Mouse (Mus musculus) MEL-GATA-1-ER (cell line): ENCODE data around the gene Acox1.

Experiments
- DNase-seq: peaks from one replicate; pipeline ENCODE4 v3.0.0-alpha.2; 2012; ENCODE audit warnings: low read depth; ENCODE audit errors: extremely low read depth

The Acox1 gene

GRCm38 (mm10) chr11:116169214-116169613, 29.6 kb downstream of the Acox1 start:
- DNase-seq, result no peak

GRCm38 (mm10) chr11:116167884-116168439, 30.9 kb downstream of the Acox1 start, which contains the start of gene Fbf1:
TSS of gene Fbf1 (minus strand) at chr11:116168166.
- peak; percentile 94 for DNase-seq

GRCm38 (mm10) chr11:116167232-116167631, 31.6 kb downstream of the Acox1 start:
- peak; percentile 13 for DNase-seq

- no peak for DNase-seq
Observed at GRCm38 (mm10) chr11:116163002-116163401, 35.8 kb downstream of the Acox1 start.

DNA sequence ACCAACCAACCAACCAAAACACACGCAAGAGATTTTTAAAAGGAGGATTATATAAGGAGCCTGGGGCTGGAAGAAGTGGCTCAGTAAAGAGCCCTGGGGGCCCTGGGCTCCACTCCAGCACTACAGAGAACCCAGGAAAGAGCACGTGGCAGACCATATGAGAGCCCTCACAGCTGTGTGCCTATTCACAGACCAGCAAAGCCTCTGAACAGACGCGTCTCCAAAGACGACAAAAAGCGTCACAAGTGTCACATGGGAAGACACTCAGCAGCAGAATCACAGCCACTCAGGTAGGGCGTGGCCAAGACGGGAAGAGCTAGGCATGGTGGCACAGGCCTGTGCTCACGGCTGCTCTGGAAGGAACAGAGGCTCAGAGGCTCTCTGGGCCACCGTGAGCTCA, 36.7 kb downstream of the Acox1 start:
- no peak for DNase-seq

DNA sequence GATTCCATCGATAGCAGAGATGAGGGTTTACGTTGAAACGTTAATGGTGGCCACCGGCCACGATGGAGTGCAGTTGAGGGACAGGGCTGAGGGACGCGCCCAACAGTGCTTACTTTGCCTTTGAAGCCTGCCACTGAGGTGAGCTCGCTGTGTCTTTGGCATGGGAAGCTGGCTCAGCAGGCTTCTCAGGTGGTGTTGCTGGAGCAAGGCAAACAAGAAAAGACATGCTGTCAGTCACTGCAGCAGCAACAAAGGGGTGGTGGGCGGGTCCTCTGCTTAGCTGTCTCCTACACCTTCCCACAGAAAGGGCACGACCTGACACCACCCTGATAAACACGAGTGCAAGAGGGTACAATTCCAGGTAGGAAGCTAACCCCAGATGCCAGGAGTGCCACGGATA, 37.5 kb downstream of the Acox1 start:
- no peak for DNase-seq

- no peak for DNase-seq
Observed at GRCm38 (mm10) chr11:116150960-116151359, 47.9 kb downstream of the Acox1 start.

DNA sequence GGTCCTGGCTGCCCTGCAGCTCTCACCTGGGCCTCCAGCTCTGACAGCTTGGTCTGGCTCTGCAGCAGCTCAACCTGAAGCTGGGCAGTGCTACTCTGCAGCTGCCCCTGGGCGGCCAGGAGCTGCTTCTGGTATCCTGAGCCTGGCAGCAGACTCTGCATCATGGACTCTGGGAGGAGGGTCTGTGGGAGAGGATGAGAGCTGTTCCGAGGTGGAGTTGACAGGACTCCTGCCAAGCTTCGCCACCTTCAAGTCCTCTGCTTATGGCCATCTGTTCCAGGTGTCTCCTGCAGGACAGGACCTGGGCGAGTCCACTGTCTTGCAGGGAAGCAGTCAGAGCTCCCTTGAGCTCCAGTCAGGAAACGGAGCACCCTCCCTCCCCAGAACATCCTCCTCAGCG, 49.5 kb downstream of the Acox1 start:
- no peak for DNase-seq

DNA sequence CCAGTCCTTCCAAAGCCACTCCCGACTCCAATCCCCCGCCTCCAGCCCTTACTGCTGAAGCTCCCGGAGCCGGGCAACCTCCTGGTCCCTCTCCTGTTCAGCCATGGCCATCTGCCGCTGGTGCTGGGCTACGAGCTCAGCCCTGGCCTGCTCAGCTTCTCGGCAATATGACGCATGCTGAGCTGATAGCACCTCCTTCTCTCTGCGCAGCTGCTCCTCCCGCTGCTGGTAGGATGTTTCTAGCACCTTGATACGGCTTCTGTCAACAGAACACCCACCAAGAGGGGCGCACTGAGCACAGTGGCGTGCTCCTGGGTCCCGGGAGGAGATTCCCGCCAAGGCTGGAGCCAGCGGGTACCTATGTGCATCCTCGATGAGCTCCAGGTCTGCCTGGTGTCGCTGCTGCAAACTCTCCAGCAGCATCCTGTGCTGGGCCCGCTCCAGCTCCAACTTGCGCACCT, 50.1 kb downstream of the Acox1 start:
- DNase-seq, result no peak

GRCm38 (mm10) chr11:116146294-116146985, 52.4 kb downstream of the Acox1 start:
- DNase-seq, result no peak

DNA sequence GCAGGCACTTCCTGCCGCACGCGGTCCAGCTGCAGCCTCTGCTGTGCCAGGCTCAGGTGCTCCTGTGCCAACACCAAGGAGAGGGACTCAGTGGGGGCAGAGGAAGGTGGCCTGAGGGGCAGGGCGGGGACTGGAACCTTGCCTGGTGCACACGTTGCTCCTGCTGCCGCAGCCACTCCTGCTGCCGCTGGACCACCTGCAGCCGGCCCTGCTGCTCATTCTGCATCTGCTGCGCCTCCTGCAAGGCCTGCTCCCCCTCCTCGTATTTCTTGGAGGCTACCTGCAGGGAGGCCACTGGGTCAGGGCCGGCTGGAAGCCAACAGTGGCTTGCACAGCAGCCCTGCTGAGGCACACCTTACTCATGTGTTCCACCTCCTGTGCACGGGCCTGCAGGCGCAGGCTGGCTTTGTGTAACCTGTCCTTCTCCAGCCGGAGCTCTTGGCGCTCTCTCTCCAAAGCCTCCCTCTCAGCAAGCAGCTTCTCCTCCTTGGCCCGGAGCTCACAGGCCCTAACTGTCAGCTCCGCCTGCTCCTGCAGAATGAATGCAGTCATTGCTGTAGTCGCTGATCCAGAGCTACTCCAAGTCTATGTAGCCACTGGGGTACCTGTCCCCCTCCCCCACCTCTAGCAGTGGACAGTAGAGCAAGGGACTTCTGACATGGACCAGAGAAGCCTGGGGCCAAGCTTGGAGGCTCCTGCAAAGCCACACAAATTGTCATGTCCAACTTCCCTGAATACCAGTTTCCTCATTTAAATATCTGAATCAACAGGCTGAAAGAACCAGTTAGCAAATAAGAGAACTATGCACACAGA, 53.2 kb downstream of the Acox1 start:
- DNase-seq, result no peak

GRCm38 (mm10) chr11:116143468-116143867, 55.4 kb downstream of the Acox1 start:
- DNase-seq, result no peak

DNA sequence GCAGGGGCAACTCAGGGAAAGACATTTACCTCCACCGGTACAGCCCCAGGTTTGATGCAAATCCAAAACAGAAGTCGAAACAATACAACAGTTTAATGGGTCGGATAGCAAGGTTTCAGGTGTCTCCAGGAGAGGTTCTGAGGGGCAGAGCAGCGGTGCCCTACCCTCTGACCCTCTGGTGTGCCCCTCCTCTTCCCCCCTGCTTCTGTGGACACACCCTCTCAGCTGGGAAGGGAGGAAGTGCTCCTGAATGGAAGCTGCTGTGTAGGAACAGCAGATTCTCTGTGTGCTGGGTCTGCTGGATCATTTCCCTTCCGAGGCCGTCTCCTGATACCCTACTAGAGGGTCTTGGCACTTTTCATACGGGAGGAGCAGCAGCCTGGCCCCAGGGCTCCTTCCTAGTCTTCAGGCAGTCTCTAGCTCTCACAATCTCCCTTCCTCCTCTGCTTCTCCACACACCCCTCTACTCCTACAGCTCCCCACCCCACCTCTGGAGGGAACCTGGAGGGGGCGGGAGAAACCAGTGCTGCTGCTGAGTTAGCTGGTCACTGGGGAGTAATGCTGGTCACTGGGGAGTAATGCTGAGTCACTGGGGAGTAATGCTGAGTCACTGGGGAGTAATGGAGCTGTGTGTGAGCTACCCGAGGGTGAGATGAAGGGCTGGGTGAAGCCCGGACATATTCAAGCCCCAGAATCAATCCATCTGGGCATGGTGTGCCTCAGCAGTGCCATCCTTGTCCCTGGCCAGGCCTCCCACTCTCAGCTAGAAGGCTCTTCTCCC, 56.4 kb downstream of the Acox1 start:
- peak; percentile 29 for DNase-seq

DNA sequence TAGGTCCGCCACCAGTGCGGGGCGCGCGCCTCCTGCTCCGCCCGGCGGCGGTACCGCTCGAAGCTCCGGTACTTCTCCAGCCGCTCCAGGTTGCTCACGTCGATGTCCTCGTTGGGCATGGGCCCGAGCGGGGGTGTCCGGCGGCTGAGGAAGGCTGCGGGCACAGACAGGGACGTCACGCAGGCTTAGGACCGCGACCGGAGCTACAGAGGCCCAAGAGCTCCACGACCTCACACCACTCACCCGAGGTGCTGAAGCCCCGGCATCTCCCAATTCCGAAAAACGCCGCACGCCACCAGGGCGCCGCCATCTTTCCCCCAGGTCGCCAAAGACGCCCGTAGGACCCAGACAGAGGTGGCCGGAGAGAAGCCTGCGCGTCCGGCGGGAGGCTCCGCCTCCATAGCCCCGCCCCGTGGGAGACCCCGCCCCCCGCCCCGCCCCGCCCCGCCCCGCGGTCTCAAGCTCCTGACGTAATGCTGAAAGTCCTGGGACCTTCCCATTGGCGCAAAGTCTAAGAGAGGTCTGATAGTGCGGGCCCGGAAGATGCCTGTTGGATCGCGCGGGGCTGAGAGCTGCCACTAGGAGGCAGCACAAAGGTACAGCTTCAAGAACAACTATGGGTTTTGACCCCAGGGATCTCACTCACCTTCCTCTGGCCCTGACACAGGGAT, 60.2 kb downstream of the Acox1 start, which contains the start of gene Mrpl38:
TSS of gene Mrpl38 (minus strand) at position 401 of the 671 bp plus-strand sequence.
- DNase-seq, result peak; percentile 89

GRCm38 (mm10) chr11:116138096-116138467, 60.8 kb downstream of the Acox1 start:
- DNase-seq, result no peak

DNA sequence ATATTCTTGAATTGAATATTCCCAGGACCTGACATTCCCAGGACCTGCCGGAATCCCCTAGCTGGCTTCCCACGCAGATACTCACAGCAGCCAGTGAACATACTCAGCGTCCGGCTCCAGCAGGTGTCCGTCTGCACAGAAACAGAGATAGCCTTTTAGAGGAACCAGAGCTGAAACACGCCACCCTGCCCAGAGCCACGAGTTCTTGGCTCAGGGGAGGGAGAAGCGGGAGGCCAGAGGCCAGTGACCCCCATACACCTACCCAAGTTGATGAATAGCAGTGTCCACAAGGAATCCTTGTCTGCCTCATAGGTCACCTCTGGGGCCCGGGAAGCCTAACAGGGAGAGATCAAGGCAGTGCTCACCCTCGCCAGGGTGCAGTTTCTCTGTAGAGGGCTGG, 64.7 kb downstream of the Acox1 start:
- no peak for DNase-seq

DNA sequence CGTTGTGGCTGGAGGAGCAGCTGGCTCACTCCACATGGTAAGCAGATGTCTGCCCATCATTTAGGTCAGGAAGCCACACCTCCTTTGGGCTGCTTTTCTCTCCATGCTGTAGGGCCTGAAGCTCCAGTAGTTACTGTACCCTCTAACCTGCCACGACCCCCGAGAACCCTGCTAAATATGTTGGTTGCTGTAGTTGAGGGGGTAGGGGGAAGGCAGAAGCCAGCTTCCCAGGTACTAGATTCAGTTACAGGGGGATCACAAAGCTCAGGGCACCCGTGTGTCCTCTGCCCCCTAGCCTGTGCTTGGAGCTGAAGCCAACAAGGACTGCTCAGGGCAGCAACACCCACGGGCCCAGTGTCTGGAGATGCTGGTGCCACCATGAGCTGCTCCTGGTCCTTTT, 65.3 kb downstream of the Acox1 start:
- DNase-seq, result no peak

- DNase-seq, result no peak
Observed at GRCm38 (mm10) chr11:116132366-116133333, 66.2 kb downstream of the Acox1 start.

- DNase-seq, result no peak
Observed at GRCm38 (mm10) chr11:116131349-116132170, 67.3 kb downstream of the Acox1 start.
